Mouse (Mus musculus) heart, adult 2 months (tissue): ENCODE results near the gene Gm5136. TPM values are rescaled to one million over a fixed set of nuclear protein-coding genes. Genes with fewer than 3 reads are reported as not detected.

Source experiments
- DNase-seq, 2 experiments: peaks; one replicate each; pipeline ENCODE4 v3.0.0; 2021
- H3K27ac ChIP-seq: fragments of 200-600 bp; 2 replicates; pipeline ENCODE4 v1.8.1; 2022
- H3K27me3 ChIP-seq: fragments of 200-500 bp; 2 replicates; pipeline ENCODE4 v1.6.1; 2012; ENCODE audit warnings: mild to moderate bottlenecking, low read length, inconsistent platforms, mixed read lengths; ENCODE audit not compliant: control insufficient read depth, insufficient read depth
- H3K36me3 ChIP-seq: fragments of 200-500 bp; 2 replicates; pipeline ENCODE4 v1.6.1; 2012; ENCODE audit warnings: low read length, inconsistent platforms; ENCODE audit not compliant: control insufficient read depth, insufficient read depth
- H3K4me1 ChIP-seq: fragments of 200-500 bp; 2 replicates; pipeline ENCODE4 v1.6.1; 2011; ENCODE audit warnings: low read length; ENCODE audit not compliant: control insufficient read depth, insufficient read depth
- H3K4me3 ChIP-seq: fragments of 200-600 bp; 2 replicates; pipeline ENCODE4 v1.8.1; 2022
- H3K79me2 ChIP-seq: fragments of 200-500 bp; replicated peaks from 2 replicates; pipeline ENCODE4 v1.6.1; 2012; ENCODE audit warnings: mild to moderate bottlenecking, inconsistent platforms, low read length, moderate library complexity, mixed read lengths; ENCODE audit not compliant: control insufficient read depth, insufficient read depth
- H3K9ac ChIP-seq: fragments of 200-500 bp; 2 replicates; pipeline ENCODE4 v1.6.1; 2012; ENCODE audit warnings: low read depth, mild to moderate bottlenecking, control low read depth, inconsistent platforms, low read length, mixed read lengths
- CTCF ChIP-seq: fragments of 200-600 bp; IDR thresholded peaks from 2 replicates; pipeline ENCODE4 v1.8.1; 2022; ENCODE audit warnings: antibody characterized with exemption, mild to moderate bottlenecking, moderate library complexity
- EP300 ChIP-seq: fragments of 200-500 bp; IDR thresholded peaks from 2 replicates; pipeline ENCODE4 v1.6.1; 2011; ENCODE audit warnings: low read depth, low read length, control low read depth; ENCODE audit not compliant: insufficient read depth
- POLR2A ChIP-seq: fragments of 200-500 bp; IDR thresholded peaks from 2 replicates; pipeline ENCODE4 v1.6.1; 2011; ENCODE audit warnings: mild to moderate bottlenecking, low read depth, low read length, control low read depth; ENCODE audit not compliant: insufficient read depth
- WGBS: fragments of 180-500 bp; shearing (Covaris S2); methylation state at CpG from one replicate; pipeline ENCODE4 v1.1.7; 2018; 5-methylcytosine and 5-hydroxymethylcytosine counted together
- intact Hi-C: fragments of 180-260 bp; cut with DNase I; formaldehyde crosslinking; loops from one replicate; pipeline ENCODE4 v1.15.1; 2025
- polyA plus RNA-seq: library from polyadenylated mRNA; depleted of rRNA; stranded (reverse); fragments of >200 nt; gene quantifications from 2 replicates; pipeline ENCODE4 v1.2.3, GENCODE M21; 2012
- total RNA-seq, 2 experiments: library from RNA; stranded (reverse); gene quantifications; 2 replicates each; pipeline ENCODE4 v1.2.3; 2021

Gene Gm5136
- total and polyA plus RNA-seq, 3 experiments = not detected

GRCm38 (mm10) chr10:108656898-108657297 lies 43.1 kb downstream of the Gm5136 start:
- WGBS = 46% methylated on average over 4 of the region's 4 CpGs
- no peaks in the 10 kb centered on the region for H3K27me3 ChIP-seq
- H3K36me3 ChIP-seq = no peaks in the 10 kb centered on the region
- H3K4me1 ChIP-seq = no peaks in the 10 kb centered on the region
- no peak overlapping the region for H3K27ac ChIP-seq
- TF ChIP-seq POLR2A = no peak
- no peak for TF ChIP-seq EP300
- TF ChIP-seq CTCF = no peak
- no peak overlapping the region for H3K9ac ChIP-seq
- DNase-seq = no peak
- H3K79me2 ChIP-seq = no peaks in the 10 kb centered on the region
- H3K4me3 ChIP-seq = no peak overlapping the region
- intact Hi-C loops = no loop called here

- Histone ChIP-seq H3K4me3 (no peak overlapping the region), H3K27ac (no peak overlapping the region), H3K27me3 (no peaks in the 10 kb centered on the region), H3K79me2 (no peaks in the 10 kb centered on the region), H3K9ac (no peak overlapping the region), H3K36me3 (no peaks in the 10 kb centered on the region), H3K4me1 (no peaks in the 10 kb centered on the region)
- intact Hi-C loops = no loop called here
- DNase-seq = no peak
- TF ChIP-seq POLR2A (no peak), CTCF (no peak), EP300 (no peak)
- WGBS = 94% methylated on average over 11 of the region's 11 CpGs
Measured at GRCm38 (mm10) chr10:108655074-108655473, 44.9 kb downstream of the Gm5136 start.

- no peak for TF ChIP-seq CTCF
- no peak for TF ChIP-seq POLR2A
- no peak for TF ChIP-seq EP300
- WGBS = 48% methylated on average over 8 of the region's 8 CpGs
- H3K4me1 ChIP-seq = no peaks in the 10 kb centered on the region
- H3K27ac ChIP-seq = no peak overlapping the region
- H3K4me3 ChIP-seq = no peak overlapping the region
- H3K9ac ChIP-seq = no peak overlapping the region
- intact Hi-C loops = no loop called here
- no peaks in the 10 kb centered on the region for H3K27me3 ChIP-seq
- DNase-seq = no peak
- H3K36me3 ChIP-seq = no peaks in the 10 kb centered on the region
- no peaks in the 10 kb centered on the region for H3K79me2 ChIP-seq
Measured at GRCm38 (mm10) chr10:108652831-108653230, 47.1 kb downstream of the Gm5136 start.

GRCm38 (mm10) chr10:108652066-108652465 lies 47.9 kb downstream of the Gm5136 start:
- no peak for TF ChIP-seq EP300
- TF ChIP-seq POLR2A = no peak
- no peak for TF ChIP-seq CTCF
- Histone ChIP-seq H3K4me1 (no peaks in the 10 kb centered on the region), H3K27ac (no peak overlapping the region), H3K36me3 (no peaks in the 10 kb centered on the region), H3K9ac (no peak overlapping the region), H3K79me2 (no peaks in the 10 kb centered on the region), H3K27me3 (no peaks in the 10 kb centered on the region), H3K4me3 (no peak overlapping the region)
- intact Hi-C loops = no loop called here
- DNase-seq = no peak
- WGBS = 39% methylated on average over 8 of the region's 8 CpGs

- WGBS = 69% methylated on average over 7 of the region's 7 CpGs
- H3K4me1 ChIP-seq = no peaks in the 10 kb centered on the region
Measured at GRCm38 (mm10) chr10:108649174-108649573, 50.8 kb downstream of the Gm5136 start.

More at GRCm38 (mm10) chr10:108649174-108649573, 50.8 kb downstream of the Gm5136 start:
- Histone ChIP-seq H3K9ac (no peak overlapping the region), H3K27me3 (no peaks in the 10 kb centered on the region), H3K4me3 (no peak overlapping the region), H3K27ac (no peak overlapping the region), H3K79me2 (no peaks in the 10 kb centered on the region), H3K36me3 (no peaks in the 10 kb centered on the region)
- intact Hi-C loops = no loop called here
- no peak for TF ChIP-seq CTCF
- TF ChIP-seq EP300 = no peak
- TF ChIP-seq POLR2A = no peak
- no peak for DNase-seq
